Mouse (Mus musculus): ENCODE measurements around the gene Tcp11. TPM values are rescaled to one million over a fixed set of nuclear protein-coding genes. Genes with fewer than 3 reads are reported as not detected.

Gene Tcp11
- polyA plus RNA-seq, 1 experiment, result 0.29 TPM

- Histone ChIP-seq H3K27me3 (ENCODE audit: control insufficient read depth, insufficient read depth, low read length) (no peaks in the 10 kb centered on the region), H3K27ac (ENCODE audit: insufficient read depth, low read depth, low read length) (no peak overlapping the region), H3K4me3 (ENCODE audit: low read depth, low read length) (no peak overlapping the region), H3K36me3 (ENCODE audit: control insufficient read depth, insufficient read depth, low read length) (no peaks in the 10 kb centered on the region), H3K4me1 (ENCODE audit: control insufficient read depth, insufficient read depth, insufficient read length, low read length) (peaks cover 7% of the 10 kb centered on the region; the same call in 1 of the 2 replicates)
- TF ChIP-seq CTCF (IDR thresholded peaks at IDR 0.05; ENCODE audit: extremely low read depth, insufficient read length, insufficient replicate concordance, low read depth, low read length) (no peak), POLR2A (IDR thresholded peaks at IDR 0.05; ENCODE audit: low read depth, low read length) (no peak)
- WGBS, result 77% methylated on average over 5 of the region's 5 CpGs
These were observed 7.0 kb upstream of the Tcp11 start for GRCm38 (mm10) chr17:28087430-28087829.

- TF ChIP-seq CTCF (IDR thresholded peaks at IDR 0.05; ENCODE audit: extremely low read depth, insufficient read length, insufficient replicate concordance, low read depth, low read length) (peak; percentile 99), POLR2A (IDR thresholded peaks at IDR 0.05; ENCODE audit: low read depth, low read length) (no peak)
- Histone ChIP-seq H3K36me3 (ENCODE audit: control insufficient read depth, insufficient read depth, low read length) (no peaks in the 10 kb centered on the region), H3K4me1 (ENCODE audit: control insufficient read depth, insufficient read depth, insufficient read length, low read length) (peaks cover 12% of the 10 kb centered on the region), H3K4me3 (ENCODE audit: low read depth, low read length) (no peak overlapping the region), H3K27me3 (ENCODE audit: control insufficient read depth, insufficient read depth, low read length) (no peaks in the 10 kb centered on the region), H3K27ac (ENCODE audit: insufficient read depth, low read depth, low read length) (no peak overlapping the region)
- WGBS, result 1% methylated on average over 16 of the region's 16 CpGs
These were observed 4.5 kb upstream of the Tcp11 start for GRCm38 (mm10) chr17:28084964-28085363.

GRCm38 (mm10) chr17:28084395-28084905 is 4.0 kb upstream of the Tcp11 start:
- no peak for TF ChIP-seq POLR2A (IDR thresholded peaks at IDR 0.05; ENCODE audit: low read depth, low read length)
- no peaks in the 10 kb centered on the region for H3K36me3 ChIP-seq (ENCODE audit: control insufficient read depth, insufficient read depth, low read length)
- H3K4me1 ChIP-seq (ENCODE audit: control insufficient read depth, insufficient read depth, insufficient read length, low read length), result peaks cover 15% of the 10 kb centered on the region
- H3K27me3 ChIP-seq (ENCODE audit: control insufficient read depth, insufficient read depth, low read length), result no peaks in the 10 kb centered on the region
- H3K27ac ChIP-seq (ENCODE audit: insufficient read depth, low read depth, low read length), result no peak overlapping the region
- H3K4me3 ChIP-seq (ENCODE audit: low read depth, low read length), result no peak overlapping the region
- 29% methylated on average over 22 of the region's 22 CpGs for whole genome bisulfite sequencing

GRCm38 (mm10) chr17:28082863-28083262 is 2.4 kb upstream of the Tcp11 start:
- H3K36me3 ChIP-seq (ENCODE audit: control insufficient read depth, insufficient read depth, low read length), result no peaks in the 10 kb centered on the region
- no peak overlapping the region for H3K4me3 ChIP-seq (ENCODE audit: low read depth, low read length)
- 34% methylated on average over 13 of the region's 13 CpGs for WGBS
- no peak overlapping the region for H3K27ac ChIP-seq (ENCODE audit: insufficient read depth, low read depth, low read length)
- H3K4me1 ChIP-seq (ENCODE audit: control insufficient read depth, insufficient read depth, insufficient read length, low read length), result peaks cover 18% of the 10 kb centered on the region
- TF ChIP-seq POLR2A (IDR thresholded peaks at IDR 0.05; ENCODE audit: low read depth, low read length) (no peak), CTCF (IDR thresholded peaks at IDR 0.05; ENCODE audit: extremely low read depth, insufficient read length, insufficient replicate concordance, low read depth, low read length) (no peak)
- no peaks in the 10 kb centered on the region for H3K27me3 ChIP-seq (ENCODE audit: control insufficient read depth, insufficient read depth, low read length)

- H3K4me1 ChIP-seq (ENCODE audit: control insufficient read depth, insufficient read depth, insufficient read length, low read length), result peaks cover 18% of the 10 kb centered on the region
- 95% methylated on average over 7 of the region's 7 CpGs for WGBS
- no peak overlapping the region for H3K27ac ChIP-seq (ENCODE audit: insufficient read depth, low read depth, low read length)
- no peaks in the 10 kb centered on the region for H3K27me3 ChIP-seq (ENCODE audit: control insufficient read depth, insufficient read depth, low read length)
- no peak for TF ChIP-seq CTCF (IDR thresholded peaks at IDR 0.05; ENCODE audit: extremely low read depth, insufficient read length, insufficient replicate concordance, low read depth, low read length)
- TF ChIP-seq POLR2A (IDR thresholded peaks at IDR 0.05; ENCODE audit: low read depth, low read length), result no peak
- no peaks in the 10 kb centered on the region for H3K36me3 ChIP-seq (ENCODE audit: control insufficient read depth, insufficient read depth, low read length)
- no peak overlapping the region for H3K4me3 ChIP-seq (ENCODE audit: low read depth, low read length)
These were observed 1.4 kb upstream of the Tcp11 start for GRCm38 (mm10) chr17:28081856-28082255.

- H3K27me3 ChIP-seq (ENCODE audit: control insufficient read depth, insufficient read depth, low read length), result no peaks in the 10 kb centered on the region
- no peaks in the 10 kb centered on the region for H3K36me3 ChIP-seq (ENCODE audit: control insufficient read depth, insufficient read depth, low read length)
- TF ChIP-seq POLR2A (IDR thresholded peaks at IDR 0.05; ENCODE audit: low read depth, low read length), result no peak
- peak; percentile 46; the same call in 1 of the 2 replicates for TF ChIP-seq CTCF (IDR thresholded peaks at IDR 0.05; ENCODE audit: extremely low read depth, insufficient read length, insufficient replicate concordance, low read depth, low read length)
- no peak overlapping the region for H3K27ac ChIP-seq (ENCODE audit: insufficient read depth, low read depth, low read length)
- H3K4me1 ChIP-seq (ENCODE audit: control insufficient read depth, insufficient read depth, insufficient read length, low read length), result peaks cover 18% of the 10 kb centered on the region
- no peak overlapping the region for H3K4me3 ChIP-seq (ENCODE audit: low read depth, low read length)
- 77% methylated on average over 9 of the region's 9 CpGs for WGBS
These were observed 946 bp upstream of the Tcp11 start for GRCm38 (mm10) chr17:28081385-28081784.

GRCm38 (mm10) chr17:28080817-28081165 is 352 bp upstream of the Tcp11 start:
- Histone ChIP-seq H3K27me3 (ENCODE audit: control insufficient read depth, insufficient read depth, low read length) (no peaks in the 10 kb centered on the region), H3K36me3 (ENCODE audit: control insufficient read depth, insufficient read depth, low read length) (no peaks in the 10 kb centered on the region), H3K27ac (ENCODE audit: insufficient read depth, low read depth, low read length) (no peak overlapping the region), H3K4me1 (ENCODE audit: control insufficient read depth, insufficient read depth, insufficient read length, low read length) (peaks cover 18% of the 10 kb centered on the region), H3K4me3 (ENCODE audit: low read depth, low read length) (no peak overlapping the region; the same call in 1 of the 2 replicates)
- TF ChIP-seq POLR2A (IDR thresholded peaks at IDR 0.05; ENCODE audit: low read depth, low read length) (no peak), CTCF (IDR thresholded peaks at IDR 0.05; ENCODE audit: extremely low read depth, insufficient read length, insufficient replicate concordance, low read depth, low read length) (no peak)
- 48% methylated on average over 9 of the region's 9 CpGs for WGBS

Data from small intestine, adult 2 months (tissue).